Mouse (Mus musculus) C2C12 (cell line): ENCODE data around the gene Gm28048.

ENCODE experiments used
- CTCF ChIP-seq: IDR thresholded peaks from one replicate; pipeline ENCODE4 v1.5.1; 2011; ENCODE audit not compliant: control insufficient read depth, insufficient read depth, insufficient read length
- USF1 ChIP-seq: IDR thresholded peaks from one replicate; pipeline ENCODE4 v1.6.1; 2011; ENCODE audit warnings: low read depth, mild to moderate bottlenecking, control low read depth, moderate library complexity

DNA sequence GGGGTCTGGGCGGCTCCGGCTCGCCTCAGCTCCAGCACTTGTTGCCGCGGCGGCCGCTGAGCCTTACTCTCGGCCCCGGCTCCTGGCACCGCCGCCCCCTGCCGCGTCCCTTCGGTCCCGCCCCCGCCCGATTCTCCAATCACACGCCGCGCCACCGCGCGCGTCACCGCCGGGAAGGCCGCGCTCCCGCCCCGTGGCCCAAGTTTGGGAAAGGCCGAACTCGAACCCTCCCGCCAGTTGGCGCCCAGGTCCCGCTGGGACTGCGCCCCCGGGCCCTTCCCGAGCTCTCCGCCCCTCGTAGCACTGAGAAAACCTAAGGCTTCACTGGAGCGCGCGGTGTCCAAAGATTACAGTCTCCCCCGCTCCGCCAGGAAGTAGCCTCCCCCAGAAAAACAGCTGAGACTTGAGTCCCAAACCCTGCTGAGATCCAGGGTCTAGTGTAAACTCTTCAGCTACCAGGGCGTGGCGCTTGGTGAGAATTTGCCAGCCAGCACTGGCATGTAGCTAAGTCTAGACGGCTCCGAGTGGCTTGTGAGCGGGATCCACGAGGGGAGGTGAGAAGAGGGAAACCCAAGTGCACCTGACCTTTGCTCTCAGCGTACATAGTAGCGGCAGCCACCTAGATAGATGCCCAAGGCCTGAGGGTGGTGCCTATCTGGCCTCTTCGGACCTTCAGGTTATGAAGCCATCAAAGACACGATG is 122.1 kb downstream of the Gm28048 start:
- TF ChIP-seq CTCF (no peak), USF1 (no peak)
